Mouse (Mus musculus) Muller cell, postnatal 12 days (primary cell): ENCODE measurements around the gene Elf3.
A peak's percentile ranks its signal among the peaks of the same experiment; 100 is the strongest.
"Not testable (repeated sequence)": the region's sequence is repeated elsewhere in the genome, so short reads cannot be mapped to it uniquely, and the experiment has no call there.

Experiments used
- DNase-seq: peaks from one replicate; pipeline ENCODE4 v3.0.0-alpha.2; 2015; ENCODE audit errors: inconsistent ontology term

Elf3 gene

DNA sequence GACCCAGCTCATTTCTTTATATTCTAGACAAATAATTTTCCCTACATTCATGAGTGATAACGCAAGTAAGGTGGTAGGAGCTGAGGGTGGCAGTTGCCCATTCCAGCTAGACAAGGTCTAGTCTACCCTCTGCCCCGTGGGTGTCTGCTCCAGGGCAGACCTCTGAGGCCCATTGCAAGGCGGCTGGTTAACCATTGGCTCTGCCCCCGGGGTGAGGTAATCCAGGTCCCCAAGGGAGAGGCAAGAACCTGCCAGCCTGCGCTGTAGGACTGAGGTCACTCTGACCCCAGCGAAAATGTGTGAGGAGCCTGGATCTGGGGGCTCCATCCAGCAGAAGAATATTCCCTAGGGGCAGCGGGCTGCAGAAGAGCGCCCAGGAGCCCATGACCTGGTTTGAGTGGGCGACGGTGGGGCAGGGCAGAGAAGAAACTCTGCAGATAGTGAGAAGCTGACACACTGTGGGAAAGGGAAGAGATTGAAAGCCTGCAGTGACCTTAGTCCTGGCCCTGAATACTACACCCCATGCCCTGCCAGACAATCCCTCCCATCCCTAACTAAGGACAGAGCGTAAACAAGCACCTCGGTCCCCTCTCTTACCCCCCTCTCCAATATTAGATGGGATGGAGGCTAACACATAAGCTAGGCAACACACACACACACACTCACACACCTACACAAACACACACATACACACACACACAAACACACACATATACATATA is 21.1 kb downstream of the Elf3 start:
- no peak for DNase-seq

DNA sequence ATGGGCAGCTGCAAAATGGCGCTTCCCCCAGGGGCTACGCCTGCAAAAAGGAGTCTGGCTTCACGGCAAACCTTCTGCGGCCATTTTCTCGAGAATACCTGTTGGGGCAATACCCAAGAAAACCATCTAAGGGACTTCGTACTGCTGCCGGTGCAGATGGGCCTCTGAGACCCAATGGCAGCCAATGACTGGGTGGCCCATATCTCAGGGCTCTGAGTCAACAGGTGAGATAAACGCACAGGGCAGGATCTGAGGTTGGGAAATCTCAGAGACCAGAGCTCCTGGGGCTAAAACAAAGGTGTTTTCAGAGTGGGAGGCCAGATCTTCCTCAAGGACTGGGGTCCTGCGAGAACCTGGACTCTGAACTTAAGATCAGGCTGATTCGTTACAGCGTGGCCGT is 23.6 kb downstream of the Elf3 start:
- no peak for DNase-seq

DNA sequence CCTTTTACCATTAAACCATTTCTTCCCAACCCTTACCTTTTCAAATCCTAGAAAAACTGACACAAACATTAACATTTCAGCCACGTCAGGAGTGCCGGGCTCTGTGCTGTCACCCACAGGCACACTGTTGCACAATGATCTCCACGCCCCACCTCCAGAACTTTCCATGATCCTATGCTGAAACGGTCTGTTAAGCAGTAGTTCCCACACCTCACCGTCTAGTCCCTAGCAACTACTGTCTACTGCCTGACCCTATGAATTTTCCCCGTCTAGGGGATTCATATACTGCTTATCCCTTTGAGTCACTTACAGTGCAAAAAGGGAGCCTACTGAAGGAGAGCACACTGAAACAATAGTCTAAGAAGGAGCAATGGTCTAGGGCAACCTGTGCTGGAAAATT is 24.4 kb downstream of the Elf3 start:
- DNase-seq = no peak

GRCm38 (mm10) chr1:135231878-135232277 is 26.5 kb downstream of the Elf3 start:
- not testable (repeated sequence) for DNase-seq

GRCm38 (mm10) chr1:135227339-135227950 is 30.9 kb downstream of the Elf3 start:
- DNase-seq = no peak

DNA sequence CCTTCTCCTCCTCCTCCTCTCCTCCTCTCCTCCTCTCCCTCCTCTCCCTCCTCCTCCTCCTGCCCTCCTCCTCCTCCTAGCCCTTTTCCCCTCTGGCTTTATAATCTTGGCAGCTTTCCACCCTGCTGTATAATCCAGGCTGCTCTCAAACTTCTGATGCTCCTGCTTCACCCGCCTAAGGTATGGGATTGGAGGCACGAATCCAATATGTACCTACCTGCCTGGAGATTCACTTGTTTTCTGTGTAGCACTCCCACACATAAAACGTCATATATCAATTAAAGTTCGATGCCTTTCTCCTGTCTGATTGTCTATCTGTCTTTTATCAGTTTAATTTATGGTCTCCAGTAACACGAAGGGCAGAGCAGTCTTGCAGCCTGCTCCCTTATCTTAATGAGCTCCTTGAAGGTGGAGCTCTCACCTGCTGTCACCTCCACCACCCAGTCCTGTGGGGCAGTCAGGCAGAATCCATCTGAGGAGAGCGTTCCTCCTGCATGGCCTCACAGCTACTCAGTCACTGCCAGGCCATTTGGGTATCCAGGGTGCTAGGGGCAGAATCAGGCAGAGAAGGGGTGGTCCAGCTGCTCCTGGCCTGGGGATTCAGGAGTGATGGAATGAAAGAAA is 33.3 kb downstream of the Elf3 start:
- no peak for DNase-seq

DNA sequence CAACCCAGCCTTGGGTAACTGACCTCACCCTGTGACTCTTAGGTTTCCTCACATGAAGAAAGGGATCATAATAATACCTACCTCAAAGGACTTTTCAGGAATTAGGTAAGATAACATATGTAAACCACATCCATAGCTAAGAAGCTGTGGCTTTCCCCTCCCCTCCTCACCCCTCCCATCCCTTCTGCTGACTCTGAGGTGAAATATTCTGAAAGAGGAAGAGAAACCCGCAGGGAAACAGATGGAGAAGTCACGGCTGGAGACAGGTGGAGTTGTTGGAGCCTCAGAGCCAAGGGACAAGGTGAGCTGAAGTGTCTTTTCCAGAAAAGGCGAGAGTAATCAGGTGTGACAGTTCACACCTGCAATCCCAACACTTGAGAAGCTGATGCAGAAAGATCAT is 34.2 kb downstream of the Elf3 start:
- no peak for DNase-seq

GRCm38 (mm10) chr1:135217607-135218233 is 40.6 kb downstream of the Elf3 start:
- DNase-seq = no peak

GRCm38 (mm10) chr1:135213772-135214640 is 44.4 kb downstream of the Elf3 start:
- DNase-seq = no peak

- no peak for DNase-seq
These were observed 47.9 kb downstream of the Elf3 start for GRCm38 (mm10) chr1:135210421-135210820.

DNA sequence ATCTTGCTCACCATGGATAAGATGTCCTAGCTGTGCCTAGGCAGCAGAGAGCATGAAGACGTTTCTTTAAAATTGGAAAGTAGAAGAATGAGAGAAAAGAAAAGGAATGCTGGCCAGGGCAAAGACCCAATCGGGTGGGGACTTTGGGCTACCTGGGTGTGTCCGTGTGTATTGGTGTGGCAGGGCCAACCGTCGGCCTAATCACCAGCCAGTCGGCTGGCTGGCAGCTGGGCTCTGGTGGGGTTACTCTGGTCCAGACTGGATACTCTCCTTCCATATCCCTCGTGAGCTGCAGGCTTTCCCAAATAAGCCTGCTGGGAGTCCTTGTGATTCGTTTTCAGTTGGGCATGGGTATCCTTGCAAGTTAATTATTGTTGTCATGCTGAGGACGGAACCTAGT is 49.7 kb downstream of the Elf3 start:
- DNase-seq = no peak

GRCm38 (mm10) chr1:135206586-135207339 is 51.6 kb downstream of the Elf3 start:
- no peak for DNase-seq

GRCm38 (mm10) chr1:135205257-135205656 is 53.1 kb downstream of the Elf3 start:
- DNase-seq = no peak

DNA sequence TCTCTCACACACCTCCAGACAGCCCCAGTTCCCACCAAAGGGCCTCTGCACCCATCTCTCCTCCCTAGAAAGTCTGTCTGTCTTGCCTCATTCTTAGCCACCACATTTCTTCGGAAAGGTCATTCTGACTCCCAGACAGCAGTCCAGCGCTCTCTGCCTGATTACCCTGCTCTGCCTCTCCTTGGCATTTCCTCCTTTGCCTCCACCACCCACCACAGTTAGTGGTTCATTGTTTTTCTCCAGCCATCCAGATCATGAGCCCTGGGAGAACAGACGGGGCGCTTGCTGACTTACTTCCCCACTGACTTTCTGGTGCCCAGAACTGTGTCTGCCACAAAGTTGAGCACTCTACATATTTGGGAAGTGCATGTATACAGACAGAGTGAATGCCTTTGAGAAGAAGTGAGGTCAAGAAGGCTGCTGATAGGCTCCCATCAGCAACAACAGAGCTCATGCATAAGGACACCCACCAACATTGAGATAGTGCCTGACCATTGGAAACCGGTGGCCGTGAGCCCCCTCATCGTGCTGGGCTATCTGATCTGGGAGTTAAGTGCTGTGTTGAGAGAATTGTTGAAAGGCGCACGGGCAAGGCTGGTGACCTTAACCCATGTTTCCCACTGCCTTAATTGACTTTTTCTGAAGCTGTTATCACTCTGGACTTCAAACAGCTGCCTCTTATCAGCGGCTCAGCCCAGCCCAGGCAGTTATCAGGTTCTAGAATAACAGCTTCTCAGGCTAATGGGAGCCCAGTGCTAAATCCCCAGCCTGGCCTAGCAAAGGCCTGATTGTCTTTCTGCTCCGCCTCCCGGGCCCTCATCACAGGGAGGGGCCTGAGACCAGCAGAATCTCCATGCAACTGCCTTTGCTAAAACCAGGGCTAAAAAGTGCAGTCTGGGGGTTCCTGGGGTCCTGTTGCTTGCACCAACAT is 53.9 kb downstream of the Elf3 start:
- peak; percentile 63 for DNase-seq
